Mouse (Mus musculus) cerebellum, postnatal 14 days (tissue): ENCODE results near the gene Fam102a.
A peak's percentile ranks its signal among the peaks of the same experiment; 100 is the strongest.

Source experiments
- DNase-seq, 2 experiments: peaks; one replicate each; pipeline ENCODE4 v3.0.0; 2021; ENCODE audit warnings: mixed read lengths in 2 of 2

Gene Fam102a

GRCm38 (mm10) chr2:32547380-32547779, 12.2 kb downstream of the Fam102a start:
- DNase-seq = no peak

- no peak for DNase-seq
Measured at GRCm38 (mm10) chr2:32547964-32548739, 13.0 kb downstream of the Fam102a start.

GRCm38 (mm10) chr2:32549171-32549570, 14.0 kb downstream of the Fam102a start:
- no peak for DNase-seq

GRCm38 (mm10) chr2:32549764-32550163, 14.6 kb downstream of the Fam102a start:
- no peak for DNase-seq

GRCm38 (mm10) chr2:32551236-32551635, 16.1 kb downstream of the Fam102a start:
- no peak for DNase-seq

- no peak for DNase-seq
Measured at GRCm38 (mm10) chr2:32553592-32554148, 18.5 kb downstream of the Fam102a start.

- no peak for DNase-seq
Measured at GRCm38 (mm10) chr2:32555484-32555883, 20.4 kb downstream of the Fam102a start.

GRCm38 (mm10) chr2:32556019-32556418, 20.9 kb downstream of the Fam102a start:
- no peak for DNase-seq

GRCm38 (mm10) chr2:32559570-32559969, 24.4 kb downstream of the Fam102a start:
- no peak for DNase-seq

- peak; percentile 78 for DNase-seq
Measured at GRCm38 (mm10) chr2:32566536-32567063, 31.5 kb downstream of the Fam102a start.

GRCm38 (mm10) chr2:32568149-32568548, 33.0 kb downstream of the Fam102a start:
- peak; percentile 58 to 71 for DNase-seq

GRCm38 (mm10) chr2:32568941-32569340, 33.8 kb downstream of the Fam102a start:
- DNase-seq = no peak

- peak; percentile 92 to 94 for DNase-seq
Measured at GRCm38 (mm10) chr2:32570698-32571494, 35.8 kb downstream of the Fam102a start, which contains the start of gene Dpm2. TSS of gene Dpm2 (plus strand) at chr2:32570858.

GRCm38 (mm10) chr2:32572196-32572595, 37.1 kb downstream of the Fam102a start:
- no peak for DNase-seq

GRCm38 (mm10) chr2:32574497-32574896, 39.4 kb downstream of the Fam102a start, which contains the start of gene Pip5kl1:
TSS of gene Pip5kl1 (plus strand) at chr2:32574797.
- DNase-seq = no peak

- DNase-seq = peak; percentile 84 to 85
Measured at GRCm38 (mm10) chr2:32574901-32575585, 39.9 kb downstream of the Fam102a start.

- DNase-seq = peak; percentile 83 to 84
Measured at GRCm38 (mm10) chr2:32575586-32576160, 40.5 kb downstream of the Fam102a start, which contains the start of gene 9430097D07Rik. TSS of gene 9430097D07Rik (minus strand) at chr2:32575684.

- DNase-seq = no peak
Measured at GRCm38 (mm10) chr2:32576532-32576931, 41.4 kb downstream of the Fam102a start.

- peak; percentile 48 to 59 for DNase-seq
Measured at GRCm38 (mm10) chr2:32578146-32579046, 43.3 kb downstream of the Fam102a start.

- DNase-seq = peak; percentile 82 to 84
Measured at GRCm38 (mm10) chr2:32581450-32582095, 46.4 kb downstream of the Fam102a start.
